Mouse (Mus musculus): ENCODE data around the gene Spata2.

- TF ChIP-seq CTCF (IDR thresholded peaks at IDR 0.05) (peak; percentile 32; the same call in 1 of the 2 replicates), EP300 (IDR thresholded peaks at IDR 0.05; ENCODE audit: insufficient read depth, low read depth, low read length) (no peak), POLR2A (IDR thresholded peaks at IDR 0.05; ENCODE audit: insufficient read depth, low read depth, low read length) (peak; percentile 63; the same call in 1 of the 2 replicates)
Observed at GRCm38 (mm10) chr2:167503253-167503895, 10.7 kb upstream of the Spata2 start.
